Mouse (Mus musculus) G1E (cell line): ENCODE data around the gene Mettl17.

Experiments used
- CTCF ChIP-seq: IDR thresholded peaks from 2 replicates; pipeline ENCODE4 v1.5.1; 2012; ENCODE audit warnings: low read depth, low read length, inconsistent platforms, mixed read lengths
- GATA1 ChIP-seq: IDR thresholded peaks from 2 replicates; pipeline ENCODE4 v1.6.1; 2012; ENCODE audit warnings: borderline replicate concordance, low read length, inconsistent platforms, mixed read lengths
- GATA2 ChIP-seq: IDR thresholded peaks from 2 replicates; pipeline ENCODE4 v1.6.1; 2012; ENCODE audit warnings: low read depth, low read length, inconsistent platforms, borderline replicate concordance
- POLR2AphosphoS5 ChIP-seq: IDR thresholded peaks from 2 replicates; pipeline ENCODE4 v1.6.1; 2012; ENCODE audit warnings: low read depth, low read length, inconsistent platforms; ENCODE audit not compliant: insufficient replicate concordance

DNA sequence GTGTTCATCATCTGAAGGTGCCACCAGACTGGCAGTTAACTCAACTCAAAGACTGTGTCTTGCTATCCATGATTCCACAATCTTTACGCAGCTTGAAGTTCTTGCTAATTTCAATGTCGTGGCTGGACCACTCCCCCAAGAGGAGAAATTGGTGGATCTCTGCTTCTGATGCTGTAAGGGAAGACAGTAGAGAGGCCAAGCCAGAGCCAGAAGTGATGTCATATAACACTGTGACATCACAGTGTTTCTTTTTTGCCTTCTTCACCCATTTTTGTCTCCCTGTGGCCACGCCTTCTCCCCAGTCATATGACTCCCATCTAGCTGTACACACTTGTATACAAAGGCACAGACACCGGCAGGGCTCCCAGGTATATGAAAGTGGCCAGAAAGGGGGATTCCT lies 33.5 kb downstream of the Mettl17 start, which contains the start of gene Tppp2:
- TF ChIP-seq CTCF (no peak), GATA1 (no peak), GATA2 (no peak), POLR2AphosphoS5 (no peak)
